Mouse (Mus musculus): ENCODE results near the gene Senp2. TPM values are rescaled to one million over a fixed set of nuclear protein-coding genes. Genes with fewer than 3 reads are reported as not detected.

Senp2 gene
- 57.2 TPM for polyA plus RNA-seq (2014; fragmentation: Illumina TruSeq; extraction: RNeasy Lipid Tissue Mini Kit (QIAGEN cat#74804))

GRCm38 (mm10) chr16:22009099-22009584 is at the start of gene Senp2:
Senp2 (plus strand) TSS chr16:22009484.

GRCm38 (mm10) chr16:21995304-21995703 is 14.0 kb upstream of the Senp2 start, which contains the start of gene Liph:
Liph (minus strand) TSS chr16:21995663.

Other genes starting within 250 kb of the Senp2 start
- gene Ehhadh, start 221.7 kb upstream of the Senp2 start, polyA plus RNA-seq (2014; fragmentation: Illumina TruSeq; extraction: RNeasy Lipid Tissue Mini Kit (QIAGEN cat#74804)), result 4.4 TPM
- 1.3 TPM for gene Map3k13, start 215.1 kb upstream of the Senp2 start, polyA plus RNA-seq (2014; fragmentation: Illumina TruSeq; extraction: RNeasy Lipid Tissue Mini Kit (QIAGEN cat#74804))
- gene Tmem41a, start 61.9 kb upstream of the Senp2 start, polyA plus RNA-seq (2014; fragmentation: Illumina TruSeq; extraction: RNeasy Lipid Tissue Mini Kit (QIAGEN cat#74804)), result 2.9 TPM
- 0.37 TPM for gene Liph, start 13.8 kb upstream of the Senp2 start, polyA plus RNA-seq (2014; fragmentation: Illumina TruSeq; extraction: RNeasy Lipid Tissue Mini Kit (QIAGEN cat#74804))
- 15.6 TPM for gene Igf2bp2, start 153.8 kb downstream of the Senp2 start, polyA plus RNA-seq (2014; fragmentation: Illumina TruSeq; extraction: RNeasy Lipid Tissue Mini Kit (QIAGEN cat#74804))